Mouse (Mus musculus) lung, postnatal 0 days (tissue): ENCODE measurements around the gene Mical3.

Source experiments
- CTCF ChIP-seq: IDR thresholded peaks from 2 replicates; pipeline ENCODE4 v1.5.1; 2016; ENCODE audit warnings: antibody characterized with exemption, mild to moderate bottlenecking
- EP300 ChIP-seq: IDR thresholded peaks from 2 replicates; pipeline ENCODE4 v1.6.1; 2016; ENCODE audit warnings: antibody characterized with exemption, mild to moderate bottlenecking, control low read depth

GRCm38 (mm10) chr6:121102941-121103340 lies 27.9 kb downstream of the Mical3 start:
- TF ChIP-seq EP300 = no peak
- no peak for TF ChIP-seq CTCF
